Mouse (Mus musculus) heart, postnatal 10 days (tissue): ENCODE data around the gene Kcnh7. TPM values are rescaled to one million over a fixed set of nuclear protein-coding genes. Genes with fewer than 3 reads are reported as not detected.
"Not testable (repeated sequence)": the region's sequence is repeated elsewhere in the genome, so short reads cannot be mapped to it uniquely, and the experiment has no call there.

ENCODE experiments used
- DNase-seq, 2 experiments: peaks; one replicate each; pipeline ENCODE4 v3.0.0; 2021
- intact Hi-C: fragments of 180-260 bp; cut with DNase I; formaldehyde crosslinking; loops from one replicate; pipeline ENCODE4 v1.15.1; 2025
- total RNA-seq, 2 experiments: library from RNA; stranded (reverse); gene quantifications; 2 replicates each; pipeline ENCODE4 v1.2.3; 2021

Kcnh7 gene
- total RNA-seq, 2 experiments from 2014 or later = 0.42 to 0.84 TPM

DNA sequence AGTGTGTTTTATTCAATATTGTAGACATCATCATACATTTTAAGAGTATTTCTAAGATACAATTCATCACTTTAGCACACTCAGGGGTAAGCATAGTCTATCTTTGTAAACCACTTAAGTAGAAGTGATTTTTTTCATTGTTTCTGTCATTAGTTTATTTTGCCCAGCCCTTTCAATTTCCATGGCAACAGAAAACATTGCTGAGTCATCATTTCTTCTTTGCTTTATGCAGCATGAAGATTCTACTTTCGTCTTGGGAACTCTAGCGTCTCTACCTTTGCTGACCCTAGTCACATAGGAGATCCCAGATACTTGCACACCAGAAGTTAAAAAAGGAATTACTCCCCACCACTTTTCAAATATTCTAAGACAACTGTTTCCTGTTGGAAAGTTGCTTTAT is 456.4 kb downstream of the Kcnh7 start:
- no peak for DNase-seq
- intact Hi-C loops = no loop called here

DNA sequence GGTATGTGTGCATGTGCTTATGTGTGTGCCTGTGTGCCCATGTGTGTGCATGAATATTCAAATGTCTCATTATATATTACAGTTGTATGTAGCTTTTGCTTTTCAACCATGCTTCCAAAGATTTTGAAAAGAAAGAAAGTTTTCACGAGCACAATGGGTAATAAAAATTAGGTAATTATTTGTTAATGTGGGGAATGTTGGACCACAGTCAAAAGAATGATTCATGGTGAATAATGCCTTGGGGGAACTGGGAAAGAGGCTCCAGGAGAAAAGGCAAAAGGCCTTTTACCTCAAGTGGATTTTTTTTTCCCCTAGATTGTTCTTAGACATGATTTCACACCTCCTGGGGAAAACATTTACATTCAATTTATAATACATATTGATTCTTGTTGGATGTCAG is 458.1 kb downstream of the Kcnh7 start:
- DNase-seq = no peak
- intact Hi-C loops = no loop called here

DNA sequence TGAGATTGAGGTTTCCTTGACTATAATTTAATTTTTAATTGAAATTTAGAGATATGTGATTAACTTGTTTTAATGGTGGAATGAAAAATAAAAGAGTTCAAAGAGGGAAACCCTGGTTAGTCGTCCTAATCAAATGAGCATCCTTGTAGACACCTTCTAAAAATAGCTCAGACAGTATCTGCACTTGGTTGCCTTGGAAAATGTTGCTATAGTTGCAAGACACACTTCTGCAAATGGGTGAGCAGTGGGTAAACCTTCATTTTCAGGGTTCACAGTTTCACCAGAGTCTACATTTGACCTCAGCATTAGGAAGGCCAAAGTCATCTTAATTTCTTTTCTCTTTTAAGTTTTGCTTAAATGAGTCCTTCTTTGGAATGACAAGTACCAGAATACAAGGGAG is 465.7 kb downstream of the Kcnh7 start:
- intact Hi-C loops = no loop called here
- DNase-seq = no peak

DNA sequence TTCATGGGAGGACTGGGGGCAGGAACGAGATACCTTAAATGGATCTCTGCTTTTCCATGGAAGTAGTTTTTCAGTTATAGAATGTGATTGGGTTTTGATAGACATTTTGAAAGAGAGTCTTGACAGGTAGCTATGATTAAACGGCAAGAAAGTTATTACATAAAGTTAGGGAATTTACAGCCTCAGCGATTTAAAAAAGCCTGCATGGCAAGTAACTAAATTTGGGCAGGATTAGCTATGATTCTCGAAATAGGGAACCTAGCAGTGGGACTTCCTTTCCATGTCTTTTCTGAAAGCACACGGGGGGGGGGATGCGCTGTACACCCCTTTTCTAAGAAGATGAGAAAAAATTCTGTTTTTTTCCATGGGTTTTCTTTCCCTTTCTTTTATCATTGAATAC is 466.8 kb downstream of the Kcnh7 start:
- no peak for DNase-seq

DNA sequence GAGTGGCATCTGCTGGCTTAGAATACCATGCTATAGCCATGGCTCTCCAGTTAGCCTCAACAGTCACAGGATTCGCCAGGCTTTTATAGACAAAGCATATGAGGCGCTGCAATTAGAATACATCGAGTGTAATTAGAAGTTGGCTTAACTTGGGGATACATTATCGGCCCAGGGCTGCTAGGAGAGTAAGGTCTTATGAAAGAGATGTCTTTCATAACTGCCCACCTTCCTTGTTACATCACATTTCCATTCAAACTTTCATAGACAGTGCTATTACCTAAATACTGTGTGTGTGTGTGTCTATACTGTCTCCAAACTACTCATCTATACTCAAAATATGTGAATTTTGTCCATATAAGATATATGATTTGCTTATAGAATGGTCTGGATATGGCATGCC is 468.8 kb downstream of the Kcnh7 start:
- intact Hi-C loops = no loop called here
- DNase-seq = no peak

More for the DNA sequence above, 466.8 kb downstream of the Kcnh7 start:
- intact Hi-C loops = no loop called here

DNA sequence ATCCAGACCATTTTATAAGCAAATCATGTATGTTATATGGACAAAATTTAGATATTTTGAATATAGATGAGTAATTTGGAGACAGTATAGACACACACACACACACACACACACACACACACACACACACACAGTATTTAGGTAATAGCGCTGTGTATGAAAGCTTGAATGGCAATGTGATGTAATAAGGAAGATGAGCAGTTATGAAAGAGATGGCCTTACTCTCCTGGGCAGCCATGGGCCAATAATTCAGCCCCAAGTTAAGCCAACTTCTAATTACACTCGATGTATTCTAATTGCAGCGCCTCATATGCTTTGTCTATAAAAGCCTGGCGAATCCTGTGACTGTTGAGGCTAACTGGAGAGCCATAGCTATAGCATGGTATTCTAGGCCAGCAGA is 469.7 kb downstream of the Kcnh7 start:
- DNase-seq, intact Hi-C loops: not testable (repeated sequence)

DNA sequence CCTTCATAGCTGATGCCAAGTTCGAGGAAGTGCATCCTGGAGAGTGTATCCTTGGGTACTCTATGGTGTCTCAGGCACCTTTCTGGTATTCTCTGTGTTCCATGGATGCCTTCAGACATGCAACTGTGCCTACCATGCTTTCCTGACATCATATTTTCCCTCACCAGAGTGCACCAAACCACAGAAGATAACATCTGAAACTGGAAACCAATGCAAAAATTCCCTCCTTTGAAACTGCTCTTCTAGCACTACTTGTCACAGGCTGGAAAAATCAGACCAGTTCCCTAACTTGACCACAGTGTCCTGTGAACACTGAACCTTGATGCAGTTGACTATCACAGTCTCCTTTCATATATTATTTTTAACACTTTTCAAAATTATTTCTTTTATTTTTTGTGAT is 474.5 kb downstream of the Kcnh7 start:
- DNase-seq = no peak
- intact Hi-C loops = no loop called here

DNA sequence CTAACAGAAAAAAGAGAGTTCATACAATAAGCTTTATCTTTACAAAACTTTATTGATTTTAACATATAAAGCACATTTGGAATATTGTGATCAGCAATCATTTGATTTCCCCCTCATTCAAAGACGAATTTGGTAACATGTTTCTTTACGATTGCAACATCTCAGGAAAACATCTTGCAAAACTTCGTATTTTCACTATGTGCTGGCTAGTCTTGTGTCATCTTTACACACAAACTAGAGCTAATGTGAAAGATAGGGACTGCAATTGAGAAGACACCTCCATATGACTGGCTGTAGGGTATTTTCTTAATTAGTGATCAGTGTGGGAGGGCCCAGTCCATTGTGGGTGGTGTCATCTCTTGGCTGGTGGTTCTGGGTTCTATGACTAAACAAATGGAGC is 477.8 kb downstream of the Kcnh7 start:
- intact Hi-C loops = no loop called here
- no peak for DNase-seq

DNA sequence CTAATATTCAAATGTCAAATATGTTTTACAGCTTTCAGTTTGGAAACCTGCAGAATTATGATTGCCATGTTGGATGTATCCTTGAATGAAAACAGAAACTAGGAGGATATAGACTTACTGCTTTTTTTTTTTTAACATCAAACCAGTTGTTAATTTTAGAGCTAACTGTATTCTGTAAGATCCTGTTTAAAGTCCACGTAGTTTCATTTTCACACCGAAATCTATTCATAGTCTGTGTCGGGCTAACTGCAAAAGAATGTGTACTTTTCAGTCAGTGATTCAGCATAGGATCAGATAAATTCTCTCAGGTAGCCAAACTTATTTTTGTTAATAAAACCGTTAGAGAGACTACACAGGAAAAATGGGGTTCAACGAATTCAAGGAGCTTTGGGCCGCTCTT is 498.2 kb downstream of the Kcnh7 start:
- DNase-seq = no peak
- intact Hi-C loops = no loop called here

DNA sequence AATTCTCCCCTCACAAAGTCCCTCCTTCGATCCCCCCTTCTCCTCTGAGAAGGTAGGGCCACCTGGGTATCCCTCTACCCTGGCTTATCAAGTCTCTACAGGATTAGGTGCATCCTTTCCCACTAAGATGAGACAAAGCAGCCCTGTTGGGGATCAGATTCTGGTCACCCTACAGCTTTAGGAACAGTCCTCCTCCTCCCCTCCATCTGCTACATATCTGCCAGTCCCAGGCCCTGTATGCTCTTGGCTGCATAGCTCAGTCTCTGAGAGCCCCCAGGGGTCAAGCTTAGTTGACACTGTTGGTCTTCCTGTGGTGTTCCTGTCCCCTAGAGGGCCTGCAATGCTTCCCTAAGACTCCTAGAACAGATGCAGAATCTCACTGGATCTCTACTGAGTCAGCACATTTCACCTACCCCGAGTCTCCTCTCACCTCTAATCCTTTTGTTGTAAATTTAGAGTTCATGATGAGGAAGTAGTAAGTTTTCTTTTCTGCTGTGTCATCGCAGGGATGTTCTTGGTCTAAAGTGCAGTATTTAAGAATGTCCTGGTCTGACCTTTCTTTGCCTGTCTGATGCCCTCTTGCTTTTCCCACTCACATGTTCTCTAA is 499.0 kb downstream of the Kcnh7 start:
- intact Hi-C loops = no loop called here
- no peak for DNase-seq

DNA sequence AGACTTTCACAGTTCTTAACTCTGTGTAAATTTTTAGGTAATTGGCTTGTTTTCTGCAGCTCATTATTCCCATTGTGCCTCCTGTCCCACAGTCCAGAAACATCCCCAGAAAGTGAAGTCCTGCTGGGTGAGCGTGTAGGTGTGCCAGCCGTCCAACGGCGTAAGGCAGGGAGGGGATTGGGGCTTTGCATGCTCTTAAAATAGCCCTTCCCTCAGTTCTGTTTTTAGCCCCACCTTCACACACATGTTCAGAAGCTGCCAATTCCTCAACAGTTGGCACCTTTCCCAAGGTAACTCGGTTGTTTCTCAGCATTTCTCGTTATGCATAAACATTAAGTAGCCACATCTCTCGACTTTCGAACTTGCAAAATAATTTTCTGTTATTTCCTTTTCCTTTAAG is 502.4 kb downstream of the Kcnh7 start:
- peak; percentile 69 to 70 for DNase-seq
- intact Hi-C loops = no loop called here

DNA sequence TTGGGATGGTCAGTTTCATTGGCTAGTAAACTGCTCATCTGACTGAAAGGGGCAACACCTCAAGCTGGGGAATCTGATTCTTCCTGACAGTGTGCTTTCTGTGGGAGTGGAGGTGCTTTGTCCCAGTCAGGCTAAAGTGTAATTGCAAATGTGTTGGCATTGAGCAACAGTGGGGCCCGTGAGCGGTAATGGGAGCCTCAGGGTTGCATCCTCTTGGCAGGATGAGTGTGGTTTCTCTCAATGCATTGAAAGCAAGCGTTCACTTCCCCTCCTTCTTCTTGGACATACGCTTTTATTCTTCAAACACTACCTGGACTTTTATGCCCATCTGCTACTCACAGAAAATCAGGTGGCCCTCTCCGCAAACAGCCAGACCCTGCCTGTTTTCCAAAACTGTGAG is 511.3 kb downstream of the Kcnh7 start:
- intact Hi-C loops = no loop called here
- DNase-seq = no peak

DNA sequence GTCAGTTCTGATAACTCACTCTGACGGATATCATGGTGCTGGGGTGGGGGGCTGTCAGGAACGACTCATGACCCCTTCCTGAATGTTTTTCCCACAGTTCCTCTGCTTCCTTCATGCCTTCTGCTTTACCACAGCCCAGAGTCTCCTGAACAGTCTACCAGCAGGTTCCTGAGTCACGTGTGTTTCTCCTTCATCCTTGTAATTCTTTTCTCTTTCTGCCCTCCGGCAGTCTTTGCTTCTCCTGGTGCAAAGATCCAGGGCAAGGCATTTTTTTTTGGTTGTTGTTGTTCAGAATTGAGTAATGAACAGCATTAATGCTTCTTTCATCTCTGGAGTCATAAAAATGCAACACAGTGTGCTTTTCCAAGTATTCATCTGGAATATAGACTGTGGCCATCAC is 513.3 kb downstream of the Kcnh7 start:
- intact Hi-C loops = no loop called here
- DNase-seq = no peak

DNA sequence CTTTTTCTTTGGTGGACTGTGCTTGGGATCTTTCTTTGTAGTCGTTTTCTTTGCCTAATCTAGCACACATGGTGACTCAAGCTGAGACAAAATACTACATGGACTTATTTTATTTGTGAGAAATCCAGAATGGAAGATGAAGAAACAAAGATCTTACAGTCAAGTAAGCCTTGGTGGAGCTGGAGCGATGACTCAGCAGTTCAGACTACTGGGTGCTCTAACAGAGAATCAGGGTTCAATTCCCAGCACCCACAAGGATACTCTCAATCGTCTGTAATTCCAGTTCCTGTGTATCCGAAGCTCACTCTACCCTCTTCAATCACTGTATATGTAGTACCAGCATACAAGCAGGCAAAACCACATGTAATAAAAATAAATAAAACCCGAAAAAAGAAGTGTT is 513.8 kb downstream of the Kcnh7 start:
- intact Hi-C loops = no loop called here
- no peak for DNase-seq

DNA sequence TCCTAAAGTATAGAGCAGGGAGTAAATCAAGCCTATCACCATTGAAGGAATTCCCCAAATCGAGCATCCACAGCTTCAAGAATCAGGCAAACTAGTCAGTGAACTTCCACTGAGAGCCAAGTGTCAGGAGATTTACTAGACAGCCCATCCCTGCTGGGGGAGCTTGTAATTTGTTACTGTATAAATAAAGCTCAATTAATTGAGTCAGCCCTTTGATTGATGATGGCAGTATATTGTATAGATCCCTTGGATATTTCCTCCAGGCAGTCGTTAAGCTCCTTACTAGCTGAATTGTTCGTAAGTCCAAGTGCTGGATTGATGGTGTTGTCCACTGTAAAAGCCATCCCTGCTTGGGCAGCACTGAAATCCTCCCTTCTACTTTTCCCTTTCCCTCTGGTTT is 514.2 kb downstream of the Kcnh7 start:
- no peak for DNase-seq
- intact Hi-C loops = no loop called here

DNA sequence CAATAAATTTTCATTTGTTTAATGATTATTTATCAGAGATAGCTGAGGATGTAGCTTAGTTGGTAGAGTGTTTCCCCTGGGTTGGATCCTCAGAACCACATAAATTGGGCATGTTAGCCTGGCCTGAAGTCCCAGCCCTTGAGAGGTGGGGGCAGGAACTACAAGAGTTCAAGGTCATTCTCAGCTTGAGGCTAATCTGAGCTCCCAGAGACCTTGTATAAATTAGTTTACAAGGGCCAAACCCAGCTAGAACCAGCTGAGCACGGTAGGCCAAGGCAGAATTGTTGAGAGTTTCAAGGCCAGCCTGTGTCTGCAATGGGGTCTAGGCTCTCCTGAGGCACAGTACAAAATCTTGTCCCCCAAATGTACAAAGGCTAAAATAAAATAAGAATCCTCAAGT is 518.6 kb downstream of the Kcnh7 start:
- no peak for DNase-seq
- intact Hi-C loops = no loop called here

DNA sequence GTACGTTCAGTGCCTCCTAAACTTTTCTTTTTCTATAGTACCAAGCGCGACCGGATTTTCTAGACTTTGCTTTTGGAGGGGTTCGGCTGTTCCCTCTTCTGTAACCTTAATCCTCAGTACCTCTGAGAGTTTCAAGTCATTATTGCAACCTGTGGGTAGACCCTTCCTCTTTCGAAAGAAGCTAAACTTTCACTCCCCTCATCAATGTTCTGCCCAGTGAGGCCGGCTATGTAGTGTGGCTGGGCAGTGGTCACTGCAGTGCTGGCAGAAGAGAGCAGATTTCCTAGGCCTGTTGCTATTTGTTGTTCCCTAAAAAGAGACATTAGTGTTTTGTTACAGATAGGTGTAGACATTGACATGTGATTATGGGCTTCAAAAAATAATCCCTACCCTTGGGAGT is 519.2 kb downstream of the Kcnh7 start:
- DNase-seq = no peak
- intact Hi-C loops = no loop called here

DNA sequence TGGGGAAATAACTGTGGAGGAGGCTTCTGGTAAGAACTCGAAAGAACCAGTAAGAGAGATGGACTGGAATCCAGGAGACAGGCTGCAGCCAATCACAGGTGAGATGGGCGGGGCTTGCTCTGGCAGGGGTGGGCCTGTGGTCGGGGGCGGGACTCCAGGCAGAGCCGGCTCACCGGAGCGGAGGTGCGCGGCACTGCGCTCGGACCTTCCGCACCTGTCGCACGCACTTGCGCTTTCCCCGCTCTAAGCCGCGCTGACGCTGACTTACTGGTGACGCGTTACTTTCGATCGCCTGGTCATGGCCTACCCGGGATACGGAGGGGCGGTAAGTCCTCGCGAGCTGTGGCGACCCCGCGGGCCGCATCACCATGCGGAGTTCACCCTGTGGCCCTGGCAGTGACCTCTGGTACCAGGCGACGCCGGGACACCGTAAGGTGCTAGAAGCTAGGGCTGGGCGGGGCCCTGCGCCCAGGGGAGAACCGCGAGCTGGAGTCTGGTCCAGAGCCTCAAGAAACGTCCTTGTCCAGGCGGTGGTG is 519.9 kb downstream of the Kcnh7 start, which contains the start of gene Gca:
Gca (plus strand) TSS at position 151 of the 536 bp plus-strand sequence.
- intact Hi-C loops = no loop called here
- DNase-seq = peak; percentile 84

DNA sequence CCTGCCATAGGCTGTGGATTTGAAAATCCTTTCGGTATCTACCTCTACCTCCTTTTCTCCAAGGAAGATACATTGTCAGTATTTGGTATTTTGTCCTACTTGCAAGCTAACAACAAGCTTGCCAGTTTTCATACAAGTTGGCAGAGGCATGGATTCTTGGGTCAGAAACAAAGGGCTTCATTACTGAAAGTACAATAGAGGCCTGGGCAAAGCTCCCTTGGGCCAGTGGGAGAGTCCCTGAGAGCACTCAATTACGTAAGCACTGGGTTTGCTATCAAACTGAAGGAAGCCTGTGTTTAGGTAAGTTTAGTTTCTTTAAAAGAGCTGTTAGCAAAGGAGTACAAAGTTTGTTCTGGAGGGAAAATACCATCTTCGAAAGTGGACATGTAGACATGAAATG is 521.5 kb downstream of the Kcnh7 start:
- intact Hi-C loops = no loop called here
- no peak for DNase-seq

DNA sequence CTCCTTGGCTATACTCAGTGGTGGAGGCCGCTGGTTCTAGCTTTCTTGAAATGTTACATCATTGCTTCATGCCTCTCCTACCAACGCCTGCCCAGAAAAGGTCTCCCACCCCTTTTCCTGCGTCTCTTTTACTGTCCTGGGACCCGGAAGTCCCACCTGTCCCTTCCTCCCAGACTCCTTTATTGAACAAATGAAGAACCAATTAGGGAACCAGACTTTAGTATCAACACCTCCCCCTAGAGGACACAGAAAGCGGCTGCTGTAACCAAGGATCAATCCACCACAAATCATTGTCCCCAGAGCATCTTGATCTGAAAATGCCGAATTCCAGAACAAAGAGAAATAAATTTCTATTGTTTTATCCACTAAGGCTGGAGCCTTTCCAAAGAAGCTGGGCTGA is 523.5 kb downstream of the Kcnh7 start:
- intact Hi-C loops = no loop called here
- no peak for DNase-seq

DNA sequence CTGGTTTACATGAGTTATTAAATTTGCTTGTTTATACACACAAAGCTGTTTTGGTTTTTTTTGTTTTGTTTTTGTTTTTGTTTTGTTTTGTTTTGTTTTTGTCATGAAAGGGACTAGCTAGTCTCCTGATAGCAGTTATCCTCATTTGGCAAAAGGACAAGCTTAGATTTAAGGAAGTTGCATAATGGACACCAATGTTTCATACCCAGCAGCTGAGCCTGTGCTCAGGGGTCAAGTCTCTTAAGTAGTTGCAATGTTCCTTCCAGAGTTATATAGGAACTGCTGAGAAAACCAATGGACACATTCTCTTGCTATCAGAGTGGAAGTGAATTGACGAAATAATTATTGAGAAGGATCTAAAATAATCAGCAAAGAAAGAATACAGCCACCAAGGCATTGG is 528.0 kb downstream of the Kcnh7 start:
- no peak for DNase-seq
- intact Hi-C loops = no loop called here

DNA sequence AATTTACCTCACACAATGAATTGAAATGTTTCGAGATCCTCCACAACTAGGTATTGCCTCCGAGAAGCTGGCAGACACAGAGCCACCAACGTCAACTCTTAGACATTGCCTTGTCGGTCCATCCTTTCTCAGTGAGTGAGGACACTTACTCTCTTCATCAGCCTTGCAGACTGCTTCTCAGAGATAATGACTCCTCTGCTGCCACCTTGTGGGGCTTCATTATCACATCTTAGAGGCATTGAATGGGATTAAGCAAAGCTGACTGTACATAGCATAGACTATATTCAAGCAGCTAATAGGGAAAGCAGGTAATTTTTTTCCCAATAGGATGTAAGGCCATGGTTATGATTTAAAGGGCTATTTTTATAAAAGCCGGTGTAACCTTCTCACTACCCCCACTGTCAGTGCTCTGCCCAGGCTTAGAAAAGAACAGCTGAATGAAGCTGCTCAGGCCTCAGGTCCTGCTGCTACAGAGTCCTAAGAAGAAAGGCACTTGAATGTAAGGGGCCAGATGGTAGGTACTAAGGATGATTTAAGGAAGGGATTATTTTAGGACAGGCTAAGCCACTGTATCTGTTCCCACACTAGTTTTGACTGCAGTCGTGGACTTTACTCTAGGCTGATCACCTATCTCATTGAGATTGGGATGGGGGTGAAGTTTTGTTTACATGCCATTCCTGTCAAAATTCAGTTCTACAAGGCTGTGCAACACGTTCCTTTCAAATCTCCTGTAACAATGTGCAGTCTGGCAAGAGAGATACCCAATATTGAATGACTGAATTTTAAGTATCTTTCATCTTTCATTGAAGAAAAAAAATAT is 529.4 kb downstream of the Kcnh7 start:
- intact Hi-C loops = no loop called here
- peak; percentile 49 to 65 for DNase-seq
